Mouse (Mus musculus) lung, postnatal 0 days (tissue): Measurements from ENCODE around the gene Myo18b.
A peak's percentile ranks its signal among the peaks of the same experiment; 100 is the strongest.

Experiments
- CTCF ChIP-seq: IDR thresholded peaks from 2 replicates; pipeline ENCODE4 v1.5.1; 2016; ENCODE audit warnings: antibody characterized with exemption, mild to moderate bottlenecking
- EP300 ChIP-seq: IDR thresholded peaks from 2 replicates; pipeline ENCODE4 v1.6.1; 2016; ENCODE audit warnings: antibody characterized with exemption, mild to moderate bottlenecking, control low read depth

GRCm38 (mm10) chr5:112780383-112780782 lies 115.8 kb downstream of the Myo18b start:
- TF ChIP-seq CTCF (peak; percentile 27), EP300 (no peak)
